Mouse (Mus musculus): ENCODE results near the gene Rps18. TPM values are rescaled to one million over a fixed set of nuclear protein-coding genes. Genes with fewer than 3 reads are reported as not detected.
"Not testable (repeated sequence)": the region's sequence is repeated elsewhere in the genome, so short reads cannot be mapped to it uniquely, and the experiment has no call there.

The Rps18 gene
- polyA plus RNA-seq (2015; fragmentation: Nextera tagmentation; extraction: Ambion mirVana): 928 and 950 TPM in 2 replicates

- ATAC-seq (ENCODE audit: low FRiP score): peak; percentile 84
- Histone ChIP-seq H3K36me3 (peaks cover 57% of the 10 kb centered on the region), H3K4me3 (peak within 1 kb of the TSS; percentile 95), H3K27ac (peak within 1 kb of the TSS; percentile 93), H3K9me3 (no peaks in the 10 kb centered on the region), H3K9ac (peak within 1 kb of the TSS; percentile 97), H3K4me2 (peak within 1 kb of the TSS; percentile 90), H3K4me1 (replicated peaks) (peaks cover 59% of the 10 kb centered on the region), H3K27me3 (no peaks in the 10 kb centered on the region)
- WGBS: under 1% methylated on average over 50 of the region's 50 CpGs
Observed at GRCm38 (mm10) chr17:33955555-33956214, at the start of gene Rps18, which contains the start of gene Vps52. Gene Rps18, minus strand, starts transcription at chr17:33956001. Gene Vps52, plus strand, starts transcription at chr17:33955812.

GRCm38 (mm10) chr17:34003426-34003825, 47.6 kb upstream of the Rps18 start:
- Histone ChIP-seq H3K27ac (no peak overlapping the region), H3K4me1 (replicated peaks) (peaks cover 15% of the 10 kb centered on the region), H3K9ac (no peak overlapping the region), H3K9me3 (no peaks in the 10 kb centered on the region), H3K27me3 (peaks cover 40% of the 10 kb centered on the region), H3K36me3 (no peaks in the 10 kb centered on the region), H3K4me2 (no peak overlapping the region), H3K4me3 (no peak overlapping the region)
- WGBS: 3% methylated on average over 5 of the region's 5 CpGs
- no peak for ATAC-seq (ENCODE audit: low FRiP score)

GRCm38 (mm10) chr17:34000796-34001195, 45.0 kb upstream of the Rps18 start:
- peaks cover 49% of the 10 kb centered on the region for H3K27me3 ChIP-seq
- peaks cover 15% of the 10 kb centered on the region for H3K4me1 ChIP-seq (replicated peaks)
- H3K9me3 ChIP-seq; H3K9ac ChIP-seq; H3K4me2 ChIP-seq; H3K27ac ChIP-seq; H3K36me3 ChIP-seq; ATAC-seq (ENCODE audit: low FRiP score); H3K4me3 ChIP-seq: not testable (repeated sequence)
- 65% methylated on average over 2 of the region's 2 CpGs for WGBS

- ATAC-seq (ENCODE audit: low FRiP score): peak; percentile 72
- peak within 1 kb of the TSS; percentile 52 for H3K4me3 ChIP-seq
- no peak within 1 kb of the TSS for H3K27ac ChIP-seq
- no peaks in the 10 kb centered on the region for H3K9me3 ChIP-seq
- H3K36me3 ChIP-seq: no peaks in the 10 kb centered on the region
- peaks cover 15% of the 10 kb centered on the region for H3K4me1 ChIP-seq (replicated peaks)
- H3K27me3 ChIP-seq: peaks cover 49% of the 10 kb centered on the region
- H3K9ac ChIP-seq: peak within 1 kb of the TSS; percentile 69
- H3K4me2 ChIP-seq: peak within 1 kb of the TSS; percentile 93
- WGBS: under 1% methylated on average over 23 of the region's 30 CpGs
Observed at GRCm38 (mm10) chr17:34000150-34000537, 44.3 kb upstream of the Rps18 start, which contains the start of gene H2-K1. Gene H2-K1, minus strand, starts transcription at chr17:34000347.

- WGBS: 3% methylated on average over 76 of the region's 87 CpGs
Observed at GRCm38 (mm10) chr17:33999341-34000149, 43.7 kb upstream of the Rps18 start.

GRCm38 (mm10) chr17:33998697-33999096, 42.9 kb upstream of the Rps18 start:
- H3K9me3 ChIP-seq; H3K36me3 ChIP-seq; H3K4me3 ChIP-seq; ATAC-seq (ENCODE audit: low FRiP score); H3K27ac ChIP-seq; H3K9ac ChIP-seq; H3K4me2 ChIP-seq: not testable (repeated sequence)
- H3K4me1 ChIP-seq (replicated peaks): peaks cover 15% of the 10 kb centered on the region
- 69% methylated on average over 5 of the region's 5 CpGs for WGBS
- peaks cover 49% of the 10 kb centered on the region for H3K27me3 ChIP-seq

More at GRCm38 (mm10) chr17:33999341-34000149, 43.7 kb upstream of the Rps18 start:
- Histone ChIP-seq H3K36me3 (no peaks in the 10 kb centered on the region), H3K4me3 (peak overlapping the region; percentile 52), H3K27ac (no peak overlapping the region), H3K27me3 (peaks cover 49% of the 10 kb centered on the region), H3K9ac (peak overlapping the region; percentile 69), H3K4me2 (peak overlapping the region; percentile 93), H3K4me1 (replicated peaks) (peaks cover 15% of the 10 kb centered on the region), H3K9me3 (no peaks in the 10 kb centered on the region)
- peak; percentile 69; the same call in 1 of the 2 replicates for ATAC-seq (ENCODE audit: low FRiP score)

- not testable (repeated sequence) for H3K4me3 ChIP-seq; H3K9ac ChIP-seq; ATAC-seq (ENCODE audit: low FRiP score); H3K36me3 ChIP-seq; H3K4me2 ChIP-seq; H3K9me3 ChIP-seq; H3K27ac ChIP-seq
- Histone ChIP-seq H3K27me3 (peaks cover 45% of the 10 kb centered on the region), H3K4me1 (replicated peaks) (peaks cover 15% of the 10 kb centered on the region)
- 88% methylated on average over 2 of the region's 2 CpGs for WGBS
Observed at GRCm38 (mm10) chr17:33997025-33997424, 41.2 kb upstream of the Rps18 start.

- 73% methylated on average over 3 of the region's 3 CpGs for WGBS
- ATAC-seq (ENCODE audit: low FRiP score): no peak
- no peak overlapping the region for H3K4me2 ChIP-seq
- no peaks in the 10 kb centered on the region for H3K36me3 ChIP-seq
- peaks cover 31% of the 10 kb centered on the region for H3K27me3 ChIP-seq
- no peaks in the 10 kb centered on the region for H3K9me3 ChIP-seq
- H3K4me3 ChIP-seq: no peak overlapping the region
- H3K27ac ChIP-seq: no peak overlapping the region
- H3K9ac ChIP-seq: no peak overlapping the region
- H3K4me1 ChIP-seq (replicated peaks): peaks cover 15% of the 10 kb centered on the region
Observed at GRCm38 (mm10) chr17:33995651-33996050, 39.9 kb upstream of the Rps18 start.

- Histone ChIP-seq H3K4me3 (no peak overlapping the region), H3K4me1 (replicated peaks) (peaks cover 9% of the 10 kb centered on the region), H3K36me3 (no peaks in the 10 kb centered on the region), H3K4me2 (no peak overlapping the region), H3K27ac (no peak overlapping the region), H3K27me3 (peaks cover 24% of the 10 kb centered on the region), H3K9ac (no peak overlapping the region), H3K9me3 (no peaks in the 10 kb centered on the region)
- no peak for ATAC-seq (ENCODE audit: low FRiP score)
- 87% methylated on average over 8 of the region's 8 CpGs for WGBS
Observed at GRCm38 (mm10) chr17:33994959-33995358, 39.2 kb upstream of the Rps18 start.

GRCm38 (mm10) chr17:33991788-33992664, 36.2 kb upstream of the Rps18 start:
- Histone ChIP-seq H3K36me3 (no peaks in the 10 kb centered on the region), H3K4me2 (no peak overlapping the region), H3K4me1 (replicated peaks) (no peaks in the 10 kb centered on the region), H3K9ac (no peak overlapping the region), H3K9me3 (no peaks in the 10 kb centered on the region), H3K27me3 (peaks cover 10% of the 10 kb centered on the region; the same call in 1 of the 2 replicates), H3K4me3 (no peak overlapping the region), H3K27ac (0 out of 2 replicates have a peak overlapping the region, but pooled peaks have one; percentile 8)
- 30% methylated on average over 10 of the region's 10 CpGs for WGBS
- ATAC-seq (ENCODE audit: low FRiP score): no peak

GRCm38 (mm10) chr17:33982136-33982535, 26.3 kb upstream of the Rps18 start:
- not testable (repeated sequence) for ATAC-seq (ENCODE audit: low FRiP score)
- H3K27ac ChIP-seq: peak overlapping the region; percentile 93
- WGBS: 7% methylated on average over 8 of the region's 8 CpGs

More at GRCm38 (mm10) chr17:33982136-33982535, 26.3 kb upstream of the Rps18 start:
- 0 out of 2 replicates have a peak overlapping the region, but pooled peaks have one; percentile 71 for H3K9ac ChIP-seq
- H3K9me3 ChIP-seq, H3K36me3 ChIP-seq: not testable (repeated sequence)
- H3K4me2 ChIP-seq: peak overlapping the region; percentile 58
- peaks cover 35% of the 10 kb centered on the region for H3K27me3 ChIP-seq
- H3K4me3 ChIP-seq: peak overlapping the region; percentile 52
- H3K4me1 ChIP-seq (replicated peaks): peaks cover 28% of the 10 kb centered on the region

Data from hindbrain, embryonic 13.5 days (tissue).